Mouse (Mus musculus) CD4-positive, CD25-positive, alpha-beta regulatory T cell, adult 2 months (primary cell): ENCODE measurements around the gene T2.

ENCODE experiments used
- DNase-seq: peaks from one replicate; pipeline ENCODE4 v3.0.0-alpha.2; 2012; ENCODE audit warnings: low read depth, low spot score

T2 gene

GRCm38 (mm10) chr17:8416865-8417264 lies 61.1 kb downstream of the T2 start:
- no peak for DNase-seq

GRCm38 (mm10) chr17:8420739-8421138 lies 64.9 kb downstream of the T2 start:
- DNase-seq: peak; percentile 29

- no peak for DNase-seq
These were observed 65.7 kb downstream of the T2 start for GRCm38 (mm10) chr17:8421517-8421916.

GRCm38 (mm10) chr17:8423283-8423682 lies 67.5 kb downstream of the T2 start:
- peak; percentile 59 for DNase-seq

GRCm38 (mm10) chr17:8429436-8429835 lies 73.6 kb downstream of the T2 start:
- no peak for DNase-seq

GRCm38 (mm10) chr17:8429896-8430295 lies 74.1 kb downstream of the T2 start:
- DNase-seq: no peak

GRCm38 (mm10) chr17:8432179-8432800 lies 76.5 kb downstream of the T2 start:
- no peak for DNase-seq

- DNase-seq: no peak
These were observed 77.6 kb downstream of the T2 start for GRCm38 (mm10) chr17:8433121-8433977.

- no peak for DNase-seq
These were observed 78.5 kb downstream of the T2 start, which contains the start of gene T for GRCm38 (mm10) chr17:8433978-8434960. Gene T, plus strand, starts transcription at chr17:8434423.

GRCm38 (mm10) chr17:8436184-8436583 lies 80.4 kb downstream of the T2 start:
- DNase-seq: no peak

- DNase-seq: no peak
These were observed 88.3 kb downstream of the T2 start for GRCm38 (mm10) chr17:8444062-8444461.

GRCm38 (mm10) chr17:8447676-8448192 lies 91.9 kb downstream of the T2 start:
- no peak for DNase-seq

GRCm38 (mm10) chr17:8448324-8448723 lies 92.5 kb downstream of the T2 start:
- DNase-seq: no peak

GRCm38 (mm10) chr17:8455196-8455595 lies 99.4 kb downstream of the T2 start:
- DNase-seq: no peak

- DNase-seq: no peak
These were observed 99.8 kb downstream of the T2 start for GRCm38 (mm10) chr17:8455601-8456000.

GRCm38 (mm10) chr17:8456856-8457460 lies 101.2 kb downstream of the T2 start:
- DNase-seq: no peak

- DNase-seq: peak; percentile 67
These were observed 105.8 kb downstream of the T2 start for GRCm38 (mm10) chr17:8461568-8461967.

GRCm38 (mm10) chr17:8463482-8464128 lies 107.8 kb downstream of the T2 start:
- peak; percentile 84 for DNase-seq

- no peak for DNase-seq
These were observed 112.0 kb downstream of the T2 start for GRCm38 (mm10) chr17:8467771-8468170.

- DNase-seq: peak; percentile 78
These were observed 113.0 kb downstream of the T2 start for GRCm38 (mm10) chr17:8468716-8469344.
